Mouse (Mus musculus) ES-E14 (cell line): ENCODE measurements around the gene Cdc16.

Experiments used
- HCFC1 ChIP-seq: IDR thresholded peaks from 2 replicates; pipeline ENCODE4 v1.6.1; 2012; ENCODE audit warnings: low read length, inconsistent platforms, borderline replicate concordance; ENCODE audit not compliant: insufficient read depth
- MAFK ChIP-seq: IDR thresholded peaks from 2 replicates; pipeline ENCODE4 v1.6.1; 2014; ENCODE audit warnings: mild to moderate bottlenecking, low read depth, low read length, inconsistent platforms; ENCODE audit not compliant: insufficient read depth
- ZNF384 ChIP-seq: IDR thresholded peaks from 2 replicates; pipeline ENCODE4 v1.6.1; 2012; ENCODE audit warnings: low read depth, low read length, inconsistent platforms

DNA sequence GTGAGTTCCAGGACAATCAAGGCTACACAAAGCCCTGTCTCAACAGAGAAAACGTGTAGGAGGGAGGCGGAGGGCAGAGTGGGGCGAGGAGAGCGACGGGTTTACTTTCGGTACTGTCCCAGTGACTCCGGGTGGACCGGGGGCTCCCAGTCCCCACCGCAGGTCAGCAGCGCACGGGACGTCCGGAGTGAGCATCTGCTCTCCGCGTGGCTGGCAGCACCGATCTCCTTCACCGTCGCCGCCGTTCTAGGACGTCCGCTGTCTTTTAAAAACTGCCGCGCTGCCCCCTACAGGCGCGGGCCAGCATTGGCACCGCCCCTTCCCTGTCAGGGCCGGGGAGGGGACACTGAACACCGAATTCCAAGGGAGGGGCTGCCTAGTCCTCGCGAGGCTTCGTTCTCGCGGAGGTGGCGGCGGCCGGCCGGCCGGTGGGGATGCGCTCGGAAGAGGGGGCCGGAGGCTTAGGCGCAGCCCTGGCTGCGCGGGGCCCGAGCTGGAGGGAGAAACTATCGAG is 27.8 kb downstream of the Cdc16 start, which contains the start of gene Upf3a:
- TF ChIP-seq ZNF384 (no peak), HCFC1 (peak; percentile 73), MAFK (no peak)
